Mouse (Mus musculus) heart, adult 2 months (tissue): ENCODE data around the gene Pcsk6.

Experiments
- CTCF ChIP-seq: fragments of 200-600 bp; IDR thresholded peaks from 2 replicates; pipeline ENCODE4 v1.8.1; 2022; ENCODE audit warnings: antibody characterized with exemption, mild to moderate bottlenecking, moderate library complexity
- EP300 ChIP-seq: fragments of 200-500 bp; IDR thresholded peaks from 2 replicates; pipeline ENCODE4 v1.6.1; 2011; ENCODE audit warnings: low read depth, low read length, control low read depth; ENCODE audit not compliant: insufficient read depth
- POLR2A ChIP-seq: fragments of 200-500 bp; IDR thresholded peaks from 2 replicates; pipeline ENCODE4 v1.6.1; 2011; ENCODE audit warnings: mild to moderate bottlenecking, low read depth, low read length, control low read depth; ENCODE audit not compliant: insufficient read depth

- TF ChIP-seq CTCF: no peak
- no peak for TF ChIP-seq POLR2A
- TF ChIP-seq EP300: no peak
Measured at GRCm38 (mm10) chr7:65988709-65989108, 127.2 kb downstream of the Pcsk6 start.
